Mouse (Mus musculus) inflammation-experienced regulatory T-cells, adult 6 months (primary cell): ENCODE results near the gene Akap9. TPM values are rescaled to one million over a fixed set of nuclear protein-coding genes. Genes with fewer than 3 reads are reported as not detected.
A peak's percentile ranks its signal among the peaks of the same experiment; 100 is the strongest.
"Not testable (repeated sequence)": the region's sequence is repeated elsewhere in the genome, so short reads cannot be mapped to it uniquely, and the experiment has no call there.

Source experiments
- ATAC-seq: one replicate; pipeline ENCODE4 v1.8.0; 2017
- polyA plus RNA-seq, 3 experiments: library from polyadenylated mRNA; unstranded; fragments of 100-300 nt; shearing (Covaris generic); gene quantifications; one replicate each; pipeline ENCODE4 v1.2.1; 2017

The Akap9 gene
- polyA plus RNA-seq, 3 experiments from 2014 or later: 102 to 198 (median 175) TPM

DNA sequence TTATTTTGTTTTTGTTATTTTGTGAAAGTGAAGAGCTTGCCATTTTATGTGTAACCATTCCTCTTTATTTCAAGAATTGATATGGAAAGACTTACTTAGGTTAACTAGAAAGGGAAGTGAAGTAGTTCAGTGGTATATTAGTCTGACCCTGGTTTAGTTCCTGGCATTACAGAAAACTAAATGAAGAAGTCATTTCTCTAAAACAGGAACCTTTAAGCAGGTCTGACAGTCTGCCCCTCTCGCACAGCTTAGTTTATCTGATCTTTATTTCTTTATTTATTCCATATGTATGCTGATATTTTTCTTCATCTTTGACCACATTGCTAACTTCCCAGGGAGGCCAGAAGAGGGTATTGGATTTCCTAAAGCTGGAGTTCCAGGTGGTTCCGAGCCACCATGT is 113.1 kb downstream of the Akap9 start:
- ATAC-seq: no peak

- no peak for ATAC-seq
Measured at GRCm38 (mm10) chr5:4060313-4060712, 132.5 kb downstream of the Akap9 start.

DNA sequence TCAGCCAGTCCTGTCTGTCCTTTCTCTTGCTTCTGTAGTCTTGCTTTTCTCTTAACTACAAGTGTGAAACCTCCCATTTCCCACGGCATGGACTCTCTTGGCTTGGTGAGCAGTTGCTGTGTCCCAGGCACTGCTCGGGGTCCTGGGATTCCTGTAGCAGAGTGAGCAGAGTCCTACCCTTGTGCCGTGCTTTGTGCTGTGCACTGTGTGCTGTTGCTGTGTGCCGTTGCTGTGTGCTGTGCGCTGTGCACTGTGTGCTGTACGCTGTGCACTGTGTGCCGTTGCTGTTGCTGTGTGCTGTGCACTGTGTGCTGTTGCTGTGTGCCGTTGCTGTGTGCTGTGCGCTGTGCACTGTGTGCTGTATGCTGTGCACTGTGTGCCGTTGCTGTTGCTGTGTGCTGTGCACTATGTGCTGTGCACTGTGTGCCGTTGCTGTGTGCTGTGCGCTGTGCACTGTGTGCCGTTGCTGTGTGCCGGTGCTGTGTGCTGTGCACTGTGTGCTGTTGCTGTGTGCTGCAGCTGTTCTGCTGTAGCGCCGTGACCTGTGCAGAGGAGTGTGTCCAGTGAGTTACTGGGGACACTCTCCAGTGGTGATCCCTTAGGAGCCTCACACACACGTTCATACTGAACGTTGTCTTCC is 138.7 kb downstream of the Akap9 start:
- no peak for ATAC-seq

DNA sequence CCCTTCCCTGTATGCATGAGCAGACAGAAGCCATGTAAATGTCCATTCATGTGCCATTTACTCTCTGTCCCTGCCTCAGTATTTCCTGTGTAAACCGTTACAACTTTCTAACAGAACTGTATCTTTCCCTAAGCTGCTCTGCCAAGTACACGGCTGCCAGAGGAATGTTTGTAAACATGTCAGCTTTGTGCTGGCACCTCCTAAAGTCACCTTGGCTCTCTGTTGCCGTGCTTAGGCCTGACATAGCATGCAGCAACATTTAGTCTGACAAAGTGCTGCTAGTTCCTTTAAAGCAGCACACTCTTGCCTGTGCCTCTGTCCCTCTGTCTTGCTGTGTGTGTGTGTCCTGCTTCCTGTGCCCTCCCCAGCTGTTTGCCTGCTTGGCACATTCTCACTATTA is 139.3 kb downstream of the Akap9 start:
- no peak for ATAC-seq

- ATAC-seq: no peak
Measured at GRCm38 (mm10) chr5:4079086-4079485, 151.2 kb downstream of the Akap9 start.

GRCm38 (mm10) chr5:4080861-4081260 is 153.0 kb downstream of the Akap9 start:
- ATAC-seq: no peak

GRCm38 (mm10) chr5:4081513-4081912 is 153.7 kb downstream of the Akap9 start:
- ATAC-seq: no peak

DNA sequence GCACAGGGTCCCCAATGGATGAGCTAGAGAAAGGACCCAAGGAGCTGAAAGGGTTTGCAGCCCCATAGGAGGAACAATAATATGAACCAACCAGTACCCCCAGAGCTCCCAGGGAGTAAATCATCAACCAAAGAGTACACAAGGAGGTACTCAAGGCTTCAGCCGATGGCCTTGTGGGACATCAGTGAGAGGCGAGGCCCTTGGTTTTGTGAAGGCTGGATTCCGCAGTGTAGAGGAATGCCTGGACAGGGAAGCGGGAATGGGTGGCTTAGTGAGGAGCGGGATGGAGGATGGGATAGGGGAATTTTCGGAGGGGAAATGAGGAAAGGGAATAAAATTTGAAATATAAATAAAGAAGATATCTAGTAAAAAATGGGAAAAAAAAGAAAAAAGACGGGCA is 157.1 kb downstream of the Akap9 start:
- ATAC-seq: no peak

- ATAC-seq: no peak
Measured at GRCm38 (mm10) chr5:4086309-4086708, 158.5 kb downstream of the Akap9 start.

DNA sequence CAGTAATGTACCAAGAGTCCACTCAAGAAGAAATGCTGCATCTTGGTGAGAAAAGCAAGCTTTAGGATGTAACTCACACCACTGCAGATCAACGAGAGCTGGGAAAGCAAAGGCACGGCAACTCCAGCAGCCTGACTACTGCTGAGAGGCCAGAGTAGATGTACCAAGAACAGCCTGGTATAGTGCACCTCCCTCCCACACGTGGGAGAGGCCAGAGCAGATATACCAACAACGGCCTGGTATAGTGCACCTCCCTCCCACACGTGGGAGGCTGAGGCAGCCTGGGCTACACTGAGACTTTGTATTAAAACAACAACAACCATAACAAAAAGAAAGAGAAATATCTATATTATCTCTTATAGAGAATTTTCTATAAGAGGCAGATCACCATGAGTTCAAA is 160.3 kb downstream of the Akap9 start:
- no peak for ATAC-seq

GRCm38 (mm10) chr5:4094471-4094870 is 166.6 kb downstream of the Akap9 start:
- no peak for ATAC-seq

- no peak for ATAC-seq
Measured at GRCm38 (mm10) chr5:4101031-4101430, 173.2 kb downstream of the Akap9 start.

GRCm38 (mm10) chr5:4101770-4102169 is 173.9 kb downstream of the Akap9 start:
- ATAC-seq: no peak

- ATAC-seq: peak; percentile 21
Measured at GRCm38 (mm10) chr5:4103626-4104340, 175.9 kb downstream of the Akap9 start.

- ATAC-seq: peak; percentile 90
Measured at GRCm38 (mm10) chr5:4104341-4105040, 176.6 kb downstream of the Akap9 start, which contains the start of gene Cyp51. TSS of gene Cyp51 (minus strand) at chr5:4104746.

- no peak for ATAC-seq
Measured at GRCm38 (mm10) chr5:4105651-4106186, 177.9 kb downstream of the Akap9 start.

DNA sequence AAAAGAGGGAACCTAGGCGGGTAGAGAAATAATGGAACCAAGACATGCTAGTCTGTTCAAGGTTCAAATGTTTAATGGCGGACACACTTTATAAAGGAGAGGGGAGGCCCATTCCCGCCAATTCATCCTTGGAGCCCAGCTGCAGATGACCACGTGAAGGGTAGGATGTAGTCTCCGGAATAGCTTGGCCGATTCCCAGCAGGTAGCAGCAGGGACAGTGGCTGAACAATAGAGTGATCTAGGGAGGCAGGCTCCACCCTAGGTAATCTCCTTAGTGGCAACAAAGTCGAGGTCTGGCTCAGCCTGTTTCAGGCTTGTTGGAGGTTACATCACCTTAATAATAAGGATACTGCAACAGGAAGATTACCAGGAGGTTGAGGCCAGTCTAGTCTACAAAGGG is 179.2 kb downstream of the Akap9 start:
- not testable (repeated sequence) for ATAC-seq

GRCm38 (mm10) chr5:4112570-4113098 is 184.8 kb downstream of the Akap9 start:
- ATAC-seq: no peak

Other genes with a start within 250 kb of the Akap9 start
- 10 to 100 TPM; 17.5 to 19.5 (median 18.8) TPM for gene Ankib1, start 125.1 kb upstream of the Akap9 start, polyA plus RNA-seq
- gene Krit1, start 124.9 kb upstream of the Akap9 start, polyA plus RNA-seq: 100 to 1,000 TPM; 104 to 131 (median 120) TPM
- gene Lrrd1, start 82.9 kb upstream of the Akap9 start, polyA plus RNA-seq: under 1 TPM in 2 of 3 experiments, not detected in 1; 0.79 to 0.83 TPM
- 10 to 100 TPM; 23.3 to 36.2 (median 33.8) TPM for gene Mterf1a, start 34.1 kb upstream of the Akap9 start, polyA plus RNA-seq
- gene Cyp51, start 176.7 kb downstream of the Akap9 start, polyA plus RNA-seq: 10 to 100 TPM; 36.8 to 62.9 (median 53.1) TPM